Mouse (Mus musculus) cerebellum, adult 8-10 months (tissue): ENCODE results near the gene Depp1.

Source experiments
- DNase-seq: peaks from one replicate; pipeline ENCODE4 v3.0.0; 2022

Gene Depp1

DNA sequence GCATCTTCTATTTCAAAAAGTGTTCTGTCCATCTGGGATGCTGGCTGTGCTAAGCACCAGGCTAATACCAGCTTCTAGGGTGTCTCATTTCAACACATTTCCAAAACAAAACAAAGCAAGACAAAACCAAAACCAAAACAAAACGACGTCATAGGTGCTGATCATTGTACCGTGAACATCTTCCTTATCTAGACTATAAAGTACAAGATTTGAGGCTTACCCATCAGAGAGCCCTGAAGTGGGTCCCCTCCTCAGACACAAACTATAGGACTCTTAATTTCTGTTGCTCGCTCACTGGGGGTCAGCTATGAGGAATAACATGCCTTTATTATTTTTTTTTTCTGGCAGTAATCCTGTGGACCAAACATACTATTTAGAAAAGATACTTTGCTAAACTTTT, 43.2 kb downstream of the Depp1 start:
- DNase-seq: no peak

DNA sequence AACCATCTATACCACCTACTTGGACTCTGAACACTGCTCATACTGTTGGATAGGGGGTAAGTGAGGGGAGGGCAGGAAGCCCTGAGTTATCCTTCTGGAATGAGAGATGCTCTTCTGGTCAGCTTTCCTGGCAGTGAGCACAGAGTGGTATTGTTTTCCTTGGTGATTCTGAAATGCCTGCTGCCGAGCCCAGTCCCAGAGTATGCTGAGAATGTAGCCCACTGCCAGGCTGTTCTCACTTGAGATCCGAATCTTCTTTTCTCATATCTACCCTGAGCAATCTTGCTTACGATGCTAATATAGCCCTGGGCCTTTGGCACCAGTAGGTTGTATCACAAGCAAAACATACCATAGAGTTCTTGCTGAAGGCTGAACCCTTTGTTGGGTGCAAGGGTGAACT, 43.9 kb downstream of the Depp1 start:
- DNase-seq: no peak

- no peak for DNase-seq
These were observed 47.0 kb downstream of the Depp1 start for GRCm38 (mm10) chr6:116697413-116697812.

DNA sequence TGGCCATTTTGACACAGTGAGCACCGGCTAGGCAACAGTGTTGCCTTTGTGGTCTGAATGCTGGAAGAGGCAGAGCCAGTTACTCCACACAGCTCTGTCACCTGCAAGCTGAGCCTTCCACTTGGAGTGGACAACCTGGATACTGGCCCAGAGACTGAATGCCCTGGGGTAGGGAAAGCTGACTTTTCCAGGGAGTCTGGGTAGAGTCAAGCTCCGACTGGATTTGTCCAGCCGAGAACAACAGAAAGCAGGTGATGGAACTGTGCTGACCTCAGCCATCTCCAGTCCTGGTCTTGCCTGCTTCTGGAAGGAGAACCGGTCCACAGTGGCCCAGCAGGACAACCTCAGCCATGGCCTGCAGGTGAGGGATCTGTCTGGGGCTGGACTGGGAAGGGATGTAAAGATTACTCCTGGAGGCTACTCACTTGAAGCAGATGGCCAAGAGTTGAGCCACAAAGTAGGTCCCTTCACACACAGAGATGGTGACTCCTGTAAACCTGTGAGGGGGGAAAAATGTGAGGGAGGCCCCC, 47.6 kb downstream of the Depp1 start:
- DNase-seq: no peak

- DNase-seq: no peak
These were observed 50.4 kb downstream of the Depp1 start for GRCm38 (mm10) chr6:116700821-116701220.
